Mouse (Mus musculus): ENCODE measurements around the gene Cdk7. TPM values are rescaled to one million over a fixed set of nuclear protein-coding genes. Genes with fewer than 3 reads are reported as not detected.

Gene Cdk7
- polyA plus RNA-seq, 1 experiment from 2014 or later = 54.8 TPM

GRCm38 (mm10) chr13:100715467-100715866, 15.3 kb downstream of the Cdk7 start:
- no peaks in the 10 kb centered on the region for H3K27me3 ChIP-seq (replicated peaks; ENCODE audit: insufficient read depth, low read length)
- 91% methylated on average over 6 of the region's 6 CpGs for WGBS
- no peaks in the 10 kb centered on the region for H3K4me1 ChIP-seq (ENCODE audit: insufficient read depth, low read depth, low read length)
- TF ChIP-seq EP300 (IDR thresholded peaks at IDR 0.05) (no peak), CTCF (IDR thresholded peaks at IDR 0.05) (no peak)
- no peaks in the 10 kb centered on the region for H3K9me3 ChIP-seq (ENCODE audit: low read length)
- DNase-seq (ENCODE audit: low spot score) = no peak
- peaks cover 25% of the 10 kb centered on the region; the same call in 1 of the 2 replicates for H3K36me3 ChIP-seq (ENCODE audit: insufficient read depth, low read length)
- no peak overlapping the region for H3K9ac ChIP-seq (replicated peaks; ENCODE audit: low read depth)
- H3K4me2 ChIP-seq (replicated peaks; ENCODE audit: low read depth, low read length) = no peak overlapping the region
- H3K4me3 ChIP-seq (ENCODE audit: low read depth, low read length) = no peak overlapping the region
- no peak overlapping the region for H3K27ac ChIP-seq (ENCODE audit: low read length)
- no peak for ATAC-seq

DNA sequence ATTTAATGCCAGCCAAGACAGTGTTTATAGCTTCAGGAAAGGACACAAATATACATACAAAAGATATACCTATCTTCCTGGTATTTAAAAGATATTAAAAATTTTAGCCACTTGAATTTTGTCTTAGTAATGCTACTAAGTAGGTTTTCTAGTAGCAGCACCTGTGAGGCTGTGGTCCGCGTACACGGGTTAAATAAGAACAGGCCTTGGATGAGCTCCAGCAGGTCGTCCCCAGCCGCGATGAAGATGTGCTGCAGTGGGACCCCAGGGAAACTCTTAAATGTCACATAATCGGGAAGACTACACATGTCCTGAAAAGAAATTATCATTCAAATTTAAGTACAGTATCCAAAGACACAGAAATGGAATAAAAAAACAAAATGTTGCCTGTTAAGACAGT, 24.5 kb downstream of the Cdk7 start:
- no peaks in the 10 kb centered on the region for H3K9me3 ChIP-seq (ENCODE audit: low read length)
- TF ChIP-seq EP300 (IDR thresholded peaks at IDR 0.05) = no peak
- TF ChIP-seq CTCF (IDR thresholded peaks at IDR 0.05) = no peak
- WGBS = 95% methylated on average over 7 of the region's 7 CpGs
- no peak overlapping the region for H3K4me2 ChIP-seq (replicated peaks; ENCODE audit: low read depth, low read length)
- no peak overlapping the region for H3K9ac ChIP-seq (replicated peaks; ENCODE audit: low read depth)
- peaks cover 60% of the 10 kb centered on the region; the same call in 1 of the 2 replicates for H3K36me3 ChIP-seq (ENCODE audit: insufficient read depth, low read length)
- DNase-seq (ENCODE audit: low spot score) (no peak), ATAC-seq (no peak)
- no peak overlapping the region for H3K4me3 ChIP-seq (ENCODE audit: low read depth, low read length)
- H3K27ac ChIP-seq (ENCODE audit: low read length) = no peak overlapping the region
- no peaks in the 10 kb centered on the region for H3K4me1 ChIP-seq (ENCODE audit: insufficient read depth, low read depth, low read length)
- no peaks in the 10 kb centered on the region for H3K27me3 ChIP-seq (replicated peaks; ENCODE audit: insufficient read depth, low read length)

- TF ChIP-seq EP300 (IDR thresholded peaks at IDR 0.05) (no peak), CTCF (IDR thresholded peaks at IDR 0.05) (peak; percentile 33)
- peaks cover 46% of the 10 kb centered on the region; the same call in 1 of the 2 replicates for H3K36me3 ChIP-seq (ENCODE audit: insufficient read depth, low read length)
- H3K4me3 ChIP-seq (ENCODE audit: low read depth, low read length) = no peak overlapping the region
- H3K9ac ChIP-seq (replicated peaks; ENCODE audit: low read depth) = no peak overlapping the region
- H3K9me3 ChIP-seq (ENCODE audit: low read length) = no peaks in the 10 kb centered on the region
- DNase-seq (ENCODE audit: low spot score) = peak; percentile 9
- 86% methylated on average over 2 of the region's 2 CpGs for WGBS
- no peak for ATAC-seq
- H3K4me2 ChIP-seq (replicated peaks; ENCODE audit: low read depth, low read length) = no peak overlapping the region
- H3K4me1 ChIP-seq (ENCODE audit: insufficient read depth, low read depth, low read length) = no peaks in the 10 kb centered on the region
- no peaks in the 10 kb centered on the region for H3K27me3 ChIP-seq (replicated peaks; ENCODE audit: insufficient read depth, low read length)
- H3K27ac ChIP-seq (ENCODE audit: low read length) = no peak overlapping the region
Observed at GRCm38 (mm10) chr13:100703468-100703867, 27.3 kb downstream of the Cdk7 start.

DNA sequence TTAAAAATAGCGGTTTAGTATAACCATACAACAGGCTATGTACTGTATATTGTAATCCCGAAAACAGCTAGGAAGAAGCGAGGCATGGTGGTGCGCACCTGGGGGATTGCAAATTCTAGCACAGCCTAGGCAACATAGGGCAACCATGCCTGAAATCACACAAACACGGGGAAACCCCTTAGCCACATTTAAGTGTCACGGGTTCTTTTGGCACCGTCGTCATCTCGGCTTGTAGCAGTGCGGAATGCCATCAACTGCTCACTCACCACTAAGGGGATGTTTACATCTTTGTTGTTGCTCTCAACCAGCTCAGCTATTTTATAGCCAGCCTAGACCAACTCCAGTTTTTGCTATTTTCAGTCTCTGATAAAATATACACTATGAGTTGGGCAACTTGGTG, 31.9 kb downstream of the Cdk7 start:
- peaks cover 24% of the 10 kb centered on the region; the same call in 1 of the 2 replicates for H3K36me3 ChIP-seq (ENCODE audit: insufficient read depth, low read length)
- 89% methylated on average over 10 of the region's 10 CpGs for WGBS
- ATAC-seq = no peak

DNA sequence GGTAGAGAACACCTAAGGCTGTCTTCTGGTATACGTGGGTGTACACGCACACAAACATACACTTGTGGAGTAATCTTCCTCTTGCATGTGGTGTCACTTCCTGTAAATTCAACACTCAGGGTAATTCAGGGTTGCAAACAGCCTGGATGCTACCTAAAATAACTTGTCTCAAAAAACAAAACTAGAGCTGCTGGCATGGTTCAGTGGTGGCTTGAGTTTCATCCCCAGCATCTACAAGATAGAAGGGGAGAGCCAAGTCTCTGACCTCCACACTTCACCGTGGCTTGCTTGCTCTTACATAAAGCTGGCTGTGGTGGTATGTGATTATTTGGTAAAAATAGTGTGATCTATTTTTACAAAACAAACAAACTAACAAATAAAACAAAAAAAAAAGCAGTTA, 33.2 kb downstream of the Cdk7 start:
- DNase-seq (ENCODE audit: low spot score) = no peak
- H3K9me3 ChIP-seq (ENCODE audit: low read length) = no peaks in the 10 kb centered on the region
- H3K4me3 ChIP-seq (ENCODE audit: low read depth, low read length) = no peak overlapping the region
- no peaks in the 10 kb centered on the region for H3K4me1 ChIP-seq (ENCODE audit: insufficient read depth, low read depth, low read length)
- peaks cover 23% of the 10 kb centered on the region; the same call in 1 of the 2 replicates for H3K36me3 ChIP-seq (ENCODE audit: insufficient read depth, low read length)
- no peak for ATAC-seq
- H3K27ac ChIP-seq (ENCODE audit: low read length) = no peak overlapping the region
- 90% methylated on average over 3 of the region's 3 CpGs for WGBS
- no peak overlapping the region for H3K4me2 ChIP-seq (replicated peaks; ENCODE audit: low read depth, low read length)
- no peak overlapping the region for H3K9ac ChIP-seq (replicated peaks; ENCODE audit: low read depth)
- TF ChIP-seq CTCF (IDR thresholded peaks at IDR 0.05) (no peak), EP300 (IDR thresholded peaks at IDR 0.05) (no peak)
- H3K27me3 ChIP-seq (replicated peaks; ENCODE audit: insufficient read depth, low read length) = no peaks in the 10 kb centered on the region

More for the DNA sequence above, 31.9 kb downstream of the Cdk7 start:
- Histone ChIP-seq H3K27me3 (replicated peaks; ENCODE audit: insufficient read depth, low read length) (no peaks in the 10 kb centered on the region), H3K27ac (ENCODE audit: low read length) (no peak overlapping the region), H3K9me3 (ENCODE audit: low read length) (no peaks in the 10 kb centered on the region), H3K4me1 (ENCODE audit: insufficient read depth, low read depth, low read length) (no peaks in the 10 kb centered on the region), H3K4me3 (ENCODE audit: low read depth, low read length) (no peak overlapping the region), H3K4me2 (replicated peaks; ENCODE audit: low read depth, low read length) (no peak overlapping the region), H3K9ac (replicated peaks; ENCODE audit: low read depth) (no peak overlapping the region)
- TF ChIP-seq EP300 (IDR thresholded peaks at IDR 0.05) (no peak), CTCF (IDR thresholded peaks at IDR 0.05) (no peak)
- DNase-seq (ENCODE audit: low spot score) = no peak

DNA sequence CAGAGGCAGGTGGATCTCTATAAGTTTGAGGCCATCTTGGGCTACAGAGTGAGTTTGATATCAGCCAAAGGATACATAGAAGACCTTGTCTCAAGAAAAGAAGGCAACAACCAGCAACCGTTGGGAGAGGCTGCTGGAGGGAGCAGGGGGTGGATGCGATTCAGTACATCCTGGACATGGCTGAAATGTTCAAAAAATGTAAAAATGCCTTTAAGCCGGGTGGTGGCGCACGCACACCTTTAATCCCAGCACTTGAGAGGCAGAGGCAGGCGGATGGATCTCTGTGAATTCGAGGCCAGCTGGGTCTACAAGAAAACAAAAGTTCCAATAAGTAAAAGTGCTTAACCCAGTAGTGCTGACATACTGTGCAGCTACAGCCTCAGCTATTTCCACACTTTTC, 43.2 kb downstream of the Cdk7 start:
- no peaks in the 10 kb centered on the region for H3K4me1 ChIP-seq (ENCODE audit: insufficient read depth, low read depth, low read length)
- H3K4me2 ChIP-seq (replicated peaks; ENCODE audit: low read depth, low read length) = no peak overlapping the region
- TF ChIP-seq CTCF (IDR thresholded peaks at IDR 0.05) (no peak), EP300 (IDR thresholded peaks at IDR 0.05) (no peak)
- H3K4me3 ChIP-seq (ENCODE audit: low read depth, low read length) = no peak overlapping the region
- no peak overlapping the region for H3K9ac ChIP-seq (replicated peaks; ENCODE audit: low read depth)
- H3K27me3 ChIP-seq (replicated peaks; ENCODE audit: insufficient read depth, low read length) = no peaks in the 10 kb centered on the region
- H3K36me3 ChIP-seq (ENCODE audit: insufficient read depth, low read length) = no peaks in the 10 kb centered on the region
- H3K27ac ChIP-seq (ENCODE audit: low read length) = no peak overlapping the region
- H3K9me3 ChIP-seq (ENCODE audit: low read length) = no peaks in the 10 kb centered on the region
- no peak for ATAC-seq
- no peak for DNase-seq (ENCODE audit: low spot score)
- 69% methylated on average over 7 of the region's 7 CpGs for WGBS

- Histone ChIP-seq H3K4me3 (ENCODE audit: low read depth, low read length) (no peak overlapping the region), H3K9me3 (ENCODE audit: low read length) (no peaks in the 10 kb centered on the region), H3K36me3 (ENCODE audit: insufficient read depth, low read length) (no peaks in the 10 kb centered on the region), H3K27ac (ENCODE audit: low read length) (no peak overlapping the region), H3K27me3 (replicated peaks; ENCODE audit: insufficient read depth, low read length) (no peaks in the 10 kb centered on the region), H3K9ac (replicated peaks; ENCODE audit: low read depth) (no peak overlapping the region), H3K4me1 (ENCODE audit: insufficient read depth, low read depth, low read length) (no peaks in the 10 kb centered on the region), H3K4me2 (replicated peaks; ENCODE audit: low read depth, low read length) (no peak overlapping the region)
- 78% methylated on average over 2 of the region's 2 CpGs for WGBS
- DNase-seq (ENCODE audit: low spot score) (no peak), ATAC-seq (no peak; the same call in 1 of the 2 replicates)
- TF ChIP-seq EP300 (IDR thresholded peaks at IDR 0.05) (no peak), CTCF (IDR thresholded peaks at IDR 0.05) (peak; percentile 51)
Observed at GRCm38 (mm10) chr13:100684355-100684754, 46.4 kb downstream of the Cdk7 start.
